Mouse (Mus musculus) CH12.LX (cell line): ENCODE data around the gene Fam114a1. TPM values are rescaled to one million over a fixed set of nuclear protein-coding genes. Genes with fewer than 3 reads are reported as not detected.

Source experiments
- DNase-seq: peaks from one replicate; pipeline ENCODE4 v3.0.0-alpha.2; 2013; ENCODE audit errors: extremely low read depth
- H3K27ac ChIP-seq: 2 replicates; pipeline ENCODE4 v1.5.1; 2012; ENCODE audit warnings: low read depth, mild to moderate bottlenecking, control low read depth, moderate library complexity; ENCODE audit not compliant: insufficient read depth
- H3K27me3 ChIP-seq: replicated peaks from 2 replicates; pipeline ENCODE3; 2012; ENCODE audit warnings: inconsistent platforms
- H3K36me3 ChIP-seq, 2 experiments: replicated peaks in 1 of 2; 2 replicates each; pipeline versions ENCODE3 to v1.6.1; 2012; ENCODE audit warnings: inconsistent platforms in 1 of 2, low read length in 1 of 2, mild to moderate bottlenecking in 1 of 2, mixed read lengths in 1 of 2, moderate library complexity in 1 of 2; ENCODE audit not compliant: control insufficient read depth in 1 of 2, insufficient read depth in 1 of 2
- H3K4me1 ChIP-seq, 2 experiments: 2 replicates each; pipeline ENCODE4 v1.6.1; 2012; ENCODE audit warnings: inconsistent platforms in 1 of 2, moderate library complexity in 1 of 2; ENCODE audit not compliant: insufficient read depth in 2 of 2, control insufficient read depth in 1 of 2
- H3K4me2 ChIP-seq: 2 replicates; pipeline ENCODE4 v1.6.1; 2012; ENCODE audit warnings: low read depth, mild to moderate bottlenecking, control low read depth; ENCODE audit not compliant: poor library complexity, insufficient read depth, severe bottlenecking
- H3K4me3 ChIP-seq, 3 experiments: fragments of 150-350 bp in 1 of 3; sonication (generic) in 1 of 3; replicated peaks in 1 of 3; 2 replicates each; pipeline versions ENCODE3 to v1.5.1; 2011 to 2012; ENCODE audit warnings: low read depth in 2 of 3, low read length in 2 of 3, mild to moderate bottlenecking in 2 of 3, moderate library complexity in 2 of 3, control low read depth in 1 of 3, improper control_type of control experiment in 1 of 3, inconsistent platforms in 1 of 3, mixed read lengths in 1 of 3; ENCODE audit not compliant: poor library complexity in 1 of 3
- H3K79me2 ChIP-seq: replicated peaks from 2 replicates; pipeline ENCODE4 v1.6.1; 2012; ENCODE audit warnings: mild to moderate bottlenecking, moderate library complexity; ENCODE audit not compliant: control insufficient read depth, poor library complexity, insufficient read depth, severe bottlenecking; ENCODE audit errors: extremely low read depth
- H3K9ac ChIP-seq: 2 replicates; pipeline ENCODE4 v1.6.1; 2012; ENCODE audit warnings: low read depth, mild to moderate bottlenecking, control low read depth, moderate library complexity; ENCODE audit not compliant: insufficient read depth
- H3K9me3 ChIP-seq: replicated peaks from 2 replicates; pipeline ENCODE3; 2012; ENCODE audit warnings: low read length, inconsistent platforms, mixed read lengths
- BHLHE40 ChIP-seq: IDR thresholded peaks from 2 replicates; pipeline ENCODE4 v1.6.1; 2011; ENCODE audit warnings: mild to moderate bottlenecking, low read depth, low read length, improper control_type of control experiment
- ELF1 ChIP-seq: IDR thresholded peaks from 2 replicates; pipeline ENCODE4 v1.6.1; 2014; ENCODE audit warnings: low read depth, mild to moderate bottlenecking, inconsistent platforms, low read length, improper control_type of control experiment
- HCFC1 ChIP-seq: IDR thresholded peaks from 2 replicates; pipeline ENCODE4 v1.6.1; 2012; ENCODE audit warnings: low read depth, mild to moderate bottlenecking, inconsistent platforms, low read length, improper control_type of control experiment
- IRF4 ChIP-seq: IDR thresholded peaks from 2 replicates; pipeline ENCODE4 v1.6.1; 2014; ENCODE audit warnings: low read depth, mild to moderate bottlenecking, inconsistent platforms, low read length, improper control_type of control experiment
- JUND ChIP-seq: conservative IDR thresholded peaks from 2 replicates; pipeline ENCODE4 v1.6.1; 2011; ENCODE audit warnings: low read depth, low read length, improper control_type of control experiment
- MAX ChIP-seq: IDR thresholded peaks from 2 replicates; pipeline ENCODE4 v1.6.1; 2011; ENCODE audit warnings: low read length, improper control_type of control experiment
- MEF2A ChIP-seq: IDR thresholded peaks from 2 replicates; pipeline ENCODE4 v1.6.1; 2014; ENCODE audit warnings: low read depth, mild to moderate bottlenecking, inconsistent platforms, low read length, improper control_type of control experiment, borderline replicate concordance
- MXI1 ChIP-seq: IDR thresholded peaks from 2 replicates; pipeline ENCODE4 v1.6.1; 2011; ENCODE audit warnings: mild to moderate bottlenecking, low read depth, low read length, improper control_type of control experiment
- POLR2A ChIP-seq: IDR thresholded peaks from 2 replicates; pipeline ENCODE4 v1.6.1; 2011; ENCODE audit warnings: low read depth, mild to moderate bottlenecking, improper control_type of control experiment, low read length
- RCOR1 ChIP-seq: conservative IDR thresholded peaks from 2 replicates; pipeline ENCODE4 v1.6.1; 2012; ENCODE audit warnings: low read depth, mild to moderate bottlenecking, inconsistent platforms, low read length, improper control_type of control experiment
- USF2 ChIP-seq: conservative IDR thresholded peaks from 2 replicates; pipeline ENCODE4 v1.6.1; 2011; ENCODE audit warnings: low read depth, low read length, improper control_type of control experiment
- ZMIZ1 ChIP-seq: IDR thresholded peaks from 2 replicates; pipeline ENCODE4 v1.6.1; 2012; ENCODE audit warnings: low read depth, mild to moderate bottlenecking, inconsistent platforms, low read length, improper control_type of control experiment
- dilution Hi-C: fragments of 300-500 bp; cut with MboI; formaldehyde crosslinking; loops from 2 replicates; pipeline ENCODE4 v1.14.3; 2020; ENCODE audit warnings: low sequenced_read_pairs; ENCODE audit not compliant: extremely low pct_unique_long_range_greater_than_20kb, extremely low pct_ligation_motif_present
- in situ Hi-C: fragments of 300-500 bp; cut with MboI; formaldehyde crosslinking; loops from 3 replicates; pipeline ENCODE4 v1.14.3; 2019; ENCODE audit warnings: low sequenced_read_pairs, low pct_ligation_motif_present, low pct_unique_long_range_greater_than_20kb, mixed read lengths
- polyA plus RNA-seq: library from polyadenylated mRNA; unstranded; fragments of >175 nt; gene quantifications from 2 replicates; pipeline ENCODE4 v1.2.1, GENCODE M21; 2012; ENCODE audit warnings: low read depth; ENCODE audit not compliant: insufficient read length
- total RNA-seq, 2 experiments: library from RNA; depleted of rRNA; stranded (reverse); fragments of 300-350 nt in 1 of 2; fragments of >200 nt in 1 of 2; gene quantifications; 2 replicates each; pipeline ENCODE4 v1.2.3; 2012 to 2014

Fam114a1 gene
- total and polyA plus RNA-seq, 3 experiments: 0.12 to 0.47 (median 0.27) TPM

GRCm38 (mm10) chr5:65006011-65006491 is 36.2 kb downstream of the Fam114a1 start:
- dilution Hi-C loops (no loop called here), in situ Hi-C loops (loop anchor here (5.0 to 25.0 kb wide), 2 partner anchors 231 to 706 kb away; no protein-coding TSS in a partner anchor)
- H3K27me3 ChIP-seq: no peaks in the 10 kb centered on the region
- no peaks in the 10 kb centered on the region for H3K36me3 ChIP-seq
- H3K9ac ChIP-seq: no peak overlapping the region
- H3K9me3 ChIP-seq: peaks cover 9% of the 10 kb centered on the region
- no peak overlapping the region for H3K27ac ChIP-seq
- no peak overlapping the region for H3K4me3 ChIP-seq
- no peak overlapping the region for H3K4me2 ChIP-seq
- H3K4me1 ChIP-seq: peaks cover 8 to 31% of the 10 kb centered on the region in 2 experiments; a peak in 3 of 4 replicates
- H3K79me2 ChIP-seq: no peaks in the 10 kb centered on the region
- DNase-seq: peak; percentile 44
- TF ChIP-seq BHLHE40 (0 out of 2 replicates have a peak, but pooled peaks have one; percentile 25), MEF2A (no peak)

- no peaks in the 10 kb centered on the region for H3K79me2 ChIP-seq
- peaks cover 2 to 23% of the 10 kb centered on the region in 2 experiments; a peak in 2 of 4 replicates for H3K4me1 ChIP-seq
- no peak overlapping the region for H3K27ac ChIP-seq
- H3K9me3 ChIP-seq: peaks cover 9% of the 10 kb centered on the region
- in situ Hi-C loops (loop anchor here (25.0 kb wide), 1 partner anchor 700 kb away; no protein-coding TSS in a partner anchor), dilution Hi-C loops (no loop called here)
- H3K4me3 ChIP-seq: no peak overlapping the region
- DNase-seq: no peak
- H3K36me3 ChIP-seq: no peaks in the 10 kb centered on the region
- no peak overlapping the region for H3K9ac ChIP-seq
- no peak overlapping the region for H3K4me2 ChIP-seq
- TF ChIP-seq MAX: no peak
- no peak for TF ChIP-seq ZMIZ1
- no peak for TF ChIP-seq MEF2A
- TF ChIP-seq HCFC1: no peak
- no peak for TF ChIP-seq MXI1
- TF ChIP-seq BHLHE40: no peak
- no peak for TF ChIP-seq IRF4
- TF ChIP-seq POLR2A: no peak
- no peak for TF ChIP-seq JUND
- TF ChIP-seq RCOR1: no peak
- TF ChIP-seq USF2: no peak
- no peak for TF ChIP-seq ELF1
- no peaks in the 10 kb centered on the region for H3K27me3 ChIP-seq
Observed at GRCm38 (mm10) chr5:65011901-65012573, 42.2 kb downstream of the Fam114a1 start.
